Mouse (Mus musculus) gastrocnemius, adult 2 months (tissue): Measurements from ENCODE around the gene Runx2. TPM values are rescaled to one million over a fixed set of nuclear protein-coding genes. Genes with fewer than 3 reads are reported as not detected.

Experiments used
- DNase-seq: peaks from one replicate; pipeline ENCODE4 v3.0.0; 2022
- H3K27ac ChIP-seq: fragments of 200-600 bp; 2 replicates; pipeline ENCODE4 v1.8.1; 2022; ENCODE audit warnings: mild to moderate bottlenecking
- H3K4me3 ChIP-seq: fragments of 200-600 bp; 2 replicates; pipeline ENCODE4 v1.8.1; 2022; ENCODE audit warnings: mild to moderate bottlenecking, moderate library complexity
- CTCF ChIP-seq: fragments of 200-600 bp; IDR thresholded peaks from 2 replicates; pipeline ENCODE4 v1.8.1; 2022; ENCODE audit warnings: antibody characterized with exemption, mild to moderate bottlenecking, moderate library complexity
- intact Hi-C: fragments of 180-260 bp; cut with DNase I; formaldehyde crosslinking; loops from one replicate; pipeline ENCODE4 v1.15.1; 2025
- total RNA-seq, 2 experiments: library from RNA; stranded (reverse); gene quantifications; 2 replicates each; pipeline ENCODE4 v1.2.3; 2021

Gene Runx2
- total RNA-seq, 2 experiments from 2014 or later = 0.31 to 0.59 TPM

GRCm38 (mm10) chr17:44613716-44614715, 200.6 kb downstream of the Runx2 start:
- peak overlapping the region; percentile 82 for H3K27ac ChIP-seq
- peak; percentile 63 for DNase-seq
- intact Hi-C loops = loop anchor here (10.0 kb wide), 1 partner anchor 121 kb away; no protein-coding TSS in a partner anchor
- no peak for TF ChIP-seq CTCF
- peak overlapping the region; percentile 59 for H3K4me3 ChIP-seq

DNA sequence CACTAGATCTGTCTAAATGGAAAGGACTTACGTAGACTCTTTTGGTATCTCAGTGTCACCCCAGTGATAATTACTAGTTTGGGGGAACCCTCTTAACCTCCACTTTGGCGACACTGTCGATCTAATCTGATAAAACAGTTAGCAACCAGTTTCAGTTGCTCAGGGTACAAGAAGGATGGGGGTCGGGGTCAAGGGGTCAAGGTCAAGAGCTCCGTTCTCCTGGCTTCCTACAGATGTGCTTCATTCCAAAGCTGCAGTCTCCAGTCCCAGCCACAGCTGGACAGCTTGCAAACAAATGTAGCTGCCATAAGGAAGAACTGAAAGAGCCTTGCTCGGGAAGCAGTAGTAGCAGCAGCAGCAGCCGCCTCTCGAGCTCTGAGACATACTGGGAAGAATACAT, 202.0 kb downstream of the Runx2 start:
- intact Hi-C loops = loop anchor here (10.0 kb wide), 1 partner anchor 122 kb away; no protein-coding TSS in a partner anchor
- no peak for TF ChIP-seq CTCF
- no peak overlapping the region for H3K27ac ChIP-seq
- DNase-seq = no peak
- H3K4me3 ChIP-seq = no peak overlapping the region

DNA sequence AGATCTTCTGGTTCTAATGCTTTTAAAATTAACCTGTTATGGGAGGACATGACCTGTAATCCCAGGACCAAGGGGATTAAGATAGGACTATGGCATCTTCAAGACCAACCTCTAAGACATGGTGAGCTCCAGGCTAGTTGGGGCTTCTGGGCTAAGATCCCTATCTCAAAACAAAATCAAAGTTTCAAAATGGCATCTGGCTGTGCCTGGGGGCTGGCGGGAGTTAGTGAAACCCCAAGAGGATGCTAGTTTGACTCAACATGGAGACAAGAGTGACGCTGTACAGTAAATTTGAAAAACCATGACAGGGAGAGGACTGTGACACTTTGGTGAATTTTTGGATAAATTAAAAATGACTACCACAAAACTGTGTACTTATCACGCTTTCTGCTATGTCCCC, 202.6 kb downstream of the Runx2 start:
- intact Hi-C loops = loop anchor here (10.0 kb wide), 1 partner anchor 123 kb away; no protein-coding TSS in a partner anchor
- no peak for DNase-seq
- TF ChIP-seq CTCF = no peak

DNA sequence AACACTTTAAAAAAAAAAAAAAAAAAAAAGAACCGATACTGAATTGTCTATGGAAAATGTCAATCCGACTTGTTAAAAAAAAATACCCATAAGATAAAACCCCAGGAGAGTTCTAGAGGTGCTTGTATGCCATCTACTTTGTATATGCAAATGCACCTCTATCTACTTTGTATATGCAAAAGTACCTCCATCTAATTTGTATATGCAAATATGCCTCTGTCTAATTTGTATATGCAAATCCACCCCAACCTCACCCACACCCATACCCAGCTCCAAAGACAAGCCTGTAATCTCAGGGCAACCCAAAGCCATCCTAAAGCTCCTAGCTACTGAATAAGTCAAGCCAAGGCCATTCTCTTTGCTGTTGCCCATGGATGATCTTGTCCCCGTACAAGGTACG, 203.1 kb downstream of the Runx2 start:
- no peak for DNase-seq
- Histone ChIP-seq H3K4me3 (no peak overlapping the region), H3K27ac (no peak overlapping the region)
- no peak for TF ChIP-seq CTCF
- intact Hi-C loops = loop anchor here (10.0 kb wide), 1 partner anchor 123 kb away; no protein-coding TSS in a partner anchor

More for the DNA sequence above, 202.6 kb downstream of the Runx2 start:
- Histone ChIP-seq H3K27ac (no peak overlapping the region), H3K4me3 (no peak overlapping the region)

GRCm38 (mm10) chr17:44610828-44611227, 203.8 kb downstream of the Runx2 start:
- no peak for DNase-seq
- intact Hi-C loops = loop anchor here (10.0 kb wide), 1 partner anchor 124 kb away; no protein-coding TSS in a partner anchor
- H3K27ac ChIP-seq = no peak overlapping the region
- H3K4me3 ChIP-seq = no peak overlapping the region
- TF ChIP-seq CTCF = no peak

DNA sequence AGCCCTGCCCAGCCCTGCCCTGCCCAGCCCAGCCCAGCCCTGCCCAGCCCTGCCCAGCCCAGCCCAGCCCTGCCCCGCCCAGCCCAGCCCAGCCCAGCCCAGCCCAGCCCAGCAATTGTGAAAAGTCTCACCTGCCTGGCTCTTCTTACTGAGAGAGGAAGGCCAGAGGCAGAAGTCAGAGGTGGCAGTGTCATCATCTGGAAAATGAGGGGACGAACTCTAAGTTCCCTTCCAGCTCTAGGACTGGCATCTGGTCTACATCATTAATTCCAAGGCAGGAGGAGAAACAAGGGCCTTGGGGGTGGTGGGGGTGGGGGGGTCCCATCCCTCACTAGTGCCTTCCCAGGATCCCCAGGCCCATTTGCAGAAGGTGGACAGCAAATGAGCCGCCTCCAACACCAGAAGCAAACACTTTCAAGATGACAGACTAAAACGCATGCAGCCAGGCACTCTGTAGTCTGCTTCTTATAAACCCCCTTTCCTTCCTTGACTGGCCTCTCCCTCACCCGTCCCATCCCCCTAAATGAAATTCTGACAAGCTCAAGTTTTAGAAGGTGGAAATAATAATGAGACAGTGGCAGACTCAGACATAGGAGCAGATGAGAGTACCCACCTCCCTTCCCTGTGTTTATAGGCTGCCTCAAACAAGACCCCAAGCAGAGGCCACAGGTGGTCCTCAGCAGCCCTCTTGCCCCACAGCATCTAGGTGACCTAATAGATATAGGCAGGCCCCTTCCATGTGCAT, 204.5 kb downstream of the Runx2 start:
- H3K4me3 ChIP-seq = no peak overlapping the region
- no peak for TF ChIP-seq CTCF
- intact Hi-C loops = loop anchor here (10.0 kb wide), 1 partner anchor 125 kb away; no protein-coding TSS in a partner anchor
- no peak for DNase-seq
- no peak overlapping the region for H3K27ac ChIP-seq

DNA sequence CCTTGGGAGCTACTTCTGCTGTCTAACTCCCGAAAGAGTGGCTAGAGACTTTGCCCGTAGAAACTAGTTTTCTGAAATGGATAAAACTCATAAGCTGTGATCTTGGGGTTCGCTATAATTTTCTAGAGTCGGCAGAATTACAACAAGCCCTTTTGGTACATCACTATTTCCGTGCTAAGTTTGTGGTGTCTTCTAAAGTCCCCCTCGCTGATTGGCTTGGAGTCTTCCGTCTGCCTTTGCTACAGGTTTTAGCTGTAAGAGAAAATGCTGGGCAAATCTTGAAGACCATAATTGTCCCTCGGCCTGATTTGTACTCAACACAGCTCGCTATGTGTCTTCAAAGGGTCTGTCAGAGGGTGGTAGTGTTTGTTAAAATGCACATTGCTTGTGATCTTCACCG, 205.2 kb downstream of the Runx2 start:
- TF ChIP-seq CTCF = no peak
- Histone ChIP-seq H3K4me3 (no peak overlapping the region), H3K27ac (no peak overlapping the region)
- intact Hi-C loops = no loop called here
- no peak for DNase-seq

GRCm38 (mm10) chr17:44608907-44609306, 205.7 kb downstream of the Runx2 start:
- no peak for DNase-seq
- no peak for TF ChIP-seq CTCF
- intact Hi-C loops = no loop called here
- Histone ChIP-seq H3K27ac (no peak overlapping the region), H3K4me3 (no peak overlapping the region)

- Histone ChIP-seq H3K27ac (no peak overlapping the region), H3K4me3 (no peak overlapping the region)
- TF ChIP-seq CTCF = no peak
- intact Hi-C loops = no loop called here
- no peak for DNase-seq
Measured at GRCm38 (mm10) chr17:44607383-44607782, 207.2 kb downstream of the Runx2 start.

DNA sequence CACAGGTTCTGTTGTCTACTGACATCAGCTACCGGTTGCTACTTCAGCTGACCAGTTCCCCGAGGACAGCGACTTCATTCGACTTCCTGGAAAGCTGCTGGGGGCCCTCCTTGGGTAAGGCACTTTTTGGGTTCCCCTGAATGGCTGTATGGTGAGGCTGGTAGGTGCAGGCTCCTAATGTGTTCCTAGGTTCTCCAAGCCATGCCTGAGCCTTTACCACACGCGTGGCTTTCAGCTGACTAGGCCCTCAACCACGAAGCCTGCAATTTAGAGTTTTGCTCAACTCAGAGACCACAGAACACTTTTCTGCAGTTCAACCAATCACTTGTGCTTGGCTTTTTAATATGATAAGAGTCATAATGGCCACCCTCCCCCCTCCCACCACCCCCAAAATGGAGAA, 208.4 kb downstream of the Runx2 start:
- H3K4me3 ChIP-seq = no peak overlapping the region
- H3K27ac ChIP-seq = no peak overlapping the region
- intact Hi-C loops = no loop called here
- no peak for TF ChIP-seq CTCF
- DNase-seq = no peak

DNA sequence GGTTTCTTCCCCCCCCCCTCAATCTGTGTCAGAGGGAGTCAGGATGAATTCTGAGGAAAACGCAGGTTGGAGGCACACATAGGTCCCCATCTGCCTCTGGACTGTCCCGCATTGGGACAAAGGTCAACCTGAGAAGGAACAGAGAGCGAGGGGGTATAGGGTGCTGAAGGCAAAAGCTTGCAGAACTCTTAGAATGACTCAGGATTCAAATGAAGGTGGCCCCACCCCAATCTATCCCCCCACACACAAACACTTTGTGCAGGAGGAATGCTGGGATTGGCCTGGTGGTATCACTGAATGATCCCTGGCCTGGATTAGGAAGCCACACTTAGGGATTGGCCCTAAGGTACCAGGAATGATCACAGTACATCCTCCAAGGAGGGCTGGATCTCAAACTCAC, 208.8 kb downstream of the Runx2 start:
- Histone ChIP-seq H3K4me3 (no peak overlapping the region), H3K27ac (no peak overlapping the region)
- TF ChIP-seq CTCF = no peak
- intact Hi-C loops = no loop called here
- DNase-seq = no peak

- DNase-seq = no peak
- no peak overlapping the region for H3K27ac ChIP-seq
- intact Hi-C loops = no loop called here
Measured at GRCm38 (mm10) chr17:44603170-44603569, 211.4 kb downstream of the Runx2 start.

More at GRCm38 (mm10) chr17:44603170-44603569, 211.4 kb downstream of the Runx2 start:
- H3K4me3 ChIP-seq = no peak overlapping the region
- no peak for TF ChIP-seq CTCF
